Mouse (Mus musculus) forebrain, embryonic 14.5 days (tissue): ENCODE measurements around the gene Mfap2. TPM values are rescaled to one million over a fixed set of nuclear protein-coding genes. Genes with fewer than 3 reads are reported as not detected.

Source experiments
- ATAC-seq: fragments of 200-750 bp; cut with Nextera tagmentation; 2 replicates; pipeline ENCODE4 v1.8.0; 2017; ENCODE audit warnings: mild to moderate bottlenecking, moderate library complexity
- DNase-seq: peaks from one replicate; pipeline ENCODE4 v3.0.0-alpha.2; 2015; ENCODE audit warnings: low spot score
- H3K27ac ChIP-seq: fragments of 300-500 bp; sonication (generic); 2 replicates; pipeline ENCODE4 v1.5.1; 2014; ENCODE audit warnings: low read depth, mild to moderate bottlenecking, control low read depth, low read length, moderate library complexity
- H3K27me3 ChIP-seq: fragments of 300-500 bp; sonication (generic); replicated peaks from 2 replicates; pipeline ENCODE4 v1.6.1; 2014; ENCODE audit warnings: low read length, control low read depth, mixed read lengths; ENCODE audit not compliant: control insufficient read depth, insufficient read depth
- H3K36me3 ChIP-seq: fragments of 300-500 bp; sonication (generic); 2 replicates; pipeline ENCODE4 v1.6.1; 2014; ENCODE audit warnings: low read length, control low read depth; ENCODE audit not compliant: control insufficient read depth, insufficient read depth
- H3K4me1 ChIP-seq: fragments of 300-500 bp; sonication (generic); 2 replicates; pipeline ENCODE4 v1.6.1; 2014; ENCODE audit warnings: antibody characterized with exemption, low read length, control low read depth; ENCODE audit not compliant: control insufficient read depth, insufficient read depth
- H3K4me2 ChIP-seq: fragments of 300-500 bp; sonication (generic); 2 replicates; pipeline ENCODE4 v1.6.1; 2014; ENCODE audit warnings: mild to moderate bottlenecking, control low read depth, low read length
- H3K4me3 ChIP-seq: fragments of 300-500 bp; sonication (generic); 2 replicates; pipeline ENCODE4 v1.5.1; 2014; ENCODE audit warnings: low read depth, low read length, control low read depth
- H3K9ac ChIP-seq: fragments of 300-500 bp; sonication (generic); 2 replicates; pipeline ENCODE4 v1.6.1; 2014; ENCODE audit warnings: mild to moderate bottlenecking, low read length, control low read depth, moderate library complexity
- H3K9me3 ChIP-seq: fragments of 300-500 bp; sonication (generic); replicated peaks from 2 replicates; pipeline ENCODE4 v1.6.1; 2016; ENCODE audit warnings: low read length, control low read depth, mixed read lengths; ENCODE audit not compliant: control insufficient read depth
- WGBS: fragments of 180-500 bp; shearing (Covaris S2); extraction: QIAGEN DNeasy Blood & Tissue Kit; methylation state at CpG from one replicate; pipeline ENCODE4 v1.1.7; 2014; 5-methylcytosine and 5-hydroxymethylcytosine counted together
- polyA plus RNA-seq: library from polyadenylated mRNA; unstranded; fragments of >200 nt; fragmentation: Nextera tagmentation; extraction: Ambion mirVana; gene quantifications from 2 replicates; pipeline ENCODE4 v1.2.1, GENCODE M21; 2014

The Mfap2 gene
- polyA plus RNA-seq, 1 experiment from 2014 or later: 287 TPM

DNA sequence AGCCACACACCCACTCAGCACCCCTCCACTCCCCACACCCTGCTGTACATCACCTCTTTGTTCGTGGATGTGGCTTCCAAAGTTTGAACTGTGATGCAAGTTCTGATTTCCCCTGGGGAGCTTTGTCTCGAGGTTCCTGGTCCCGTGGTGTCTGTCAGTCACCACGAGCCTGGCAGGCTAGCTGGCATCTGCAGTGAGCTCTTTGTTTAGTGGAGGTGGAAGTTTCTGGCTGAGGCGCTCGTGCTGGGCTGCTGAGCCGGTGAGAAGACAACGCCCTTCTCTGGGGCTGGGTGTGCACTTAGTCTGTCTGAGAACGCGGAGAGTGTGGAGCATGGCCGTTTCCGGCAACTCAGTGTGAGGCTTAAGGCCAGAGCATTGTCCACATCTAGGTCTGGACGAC is 38.5 kb upstream of the Mfap2 start:
- 85% methylated on average over 13 of the region's 13 CpGs for WGBS
- Histone ChIP-seq H3K9me3 (no peaks in the 10 kb centered on the region), H3K4me3 (no peak overlapping the region), H3K4me2 (no peak overlapping the region), H3K4me1 (no peaks in the 10 kb centered on the region), H3K36me3 (peaks cover 91% of the 10 kb centered on the region), H3K9ac (no peak overlapping the region), H3K27me3 (no peaks in the 10 kb centered on the region), H3K27ac (no peak overlapping the region)
- ATAC-seq (no peak), DNase-seq (no peak)

DNA sequence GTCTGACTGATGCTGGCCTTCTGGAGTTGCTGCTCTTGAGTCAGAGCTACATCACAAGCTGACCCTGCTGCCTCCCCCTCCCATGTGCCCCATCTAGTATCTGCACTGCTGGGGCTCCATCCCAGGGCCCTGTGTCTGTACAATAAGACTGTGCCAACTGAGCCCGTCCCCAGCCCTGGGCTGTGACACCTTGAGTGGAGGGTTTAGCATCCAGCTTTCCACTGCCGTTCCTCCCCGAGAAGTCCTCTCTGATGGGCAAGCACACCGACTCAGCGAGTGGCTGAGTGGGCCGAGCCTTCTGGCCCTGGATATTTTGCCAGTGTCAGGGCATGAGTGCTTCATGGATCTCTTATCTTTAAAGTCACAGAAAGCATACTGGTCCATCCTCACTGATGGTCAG is 35.8 kb upstream of the Mfap2 start:
- no peak for ATAC-seq
- Histone ChIP-seq H3K9me3 (no peaks in the 10 kb centered on the region), H3K4me1 (no peaks in the 10 kb centered on the region), H3K36me3 (peaks cover 96% of the 10 kb centered on the region), H3K4me2 (no peak overlapping the region), H3K9ac (no peak overlapping the region), H3K27ac (no peak overlapping the region), H3K27me3 (no peaks in the 10 kb centered on the region), H3K4me3 (no peak overlapping the region)
- no peak for DNase-seq
- 93% methylated on average over 6 of the region's 6 CpGs for WGBS

DNA sequence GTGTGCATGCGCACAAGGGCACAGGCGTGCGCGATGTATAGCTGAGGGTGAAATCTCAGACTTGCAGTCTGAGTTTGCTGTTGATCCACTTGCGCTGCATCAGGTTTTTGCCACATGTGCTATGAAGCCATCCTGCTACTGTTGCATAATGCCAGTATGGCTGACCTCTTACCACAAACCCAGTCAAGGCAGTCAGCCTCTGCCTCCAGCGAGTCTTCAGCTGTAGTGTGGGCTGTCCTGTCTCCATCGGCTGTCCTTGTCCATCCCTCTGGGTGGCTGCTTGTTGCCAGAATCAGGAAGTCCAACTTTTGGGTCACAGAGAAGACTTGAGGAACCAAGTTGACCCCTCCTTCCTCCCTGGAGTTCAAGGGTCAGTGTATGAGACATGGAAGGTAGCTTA is 34.9 kb upstream of the Mfap2 start:
- H3K27ac ChIP-seq: no peak overlapping the region
- no peak for ATAC-seq

DNA sequence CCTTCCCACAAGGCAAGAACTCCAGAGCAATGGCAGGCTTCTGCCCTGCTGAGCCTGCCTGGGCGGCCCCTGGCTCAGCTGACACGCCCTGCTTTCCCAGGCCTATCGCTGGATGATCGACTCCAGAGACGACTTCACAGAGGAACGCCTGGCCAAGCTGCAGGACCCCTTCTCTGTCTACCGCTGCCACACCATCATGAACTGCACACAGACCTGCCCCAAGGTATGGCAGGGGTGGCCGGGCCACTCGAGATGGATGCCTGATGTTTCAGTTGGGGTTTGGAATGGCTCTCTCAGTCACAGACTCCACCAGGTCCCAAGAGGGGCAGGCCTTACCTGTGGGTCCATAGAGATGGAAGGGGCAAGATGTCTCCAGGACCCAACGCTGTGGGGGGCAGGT is 32.9 kb upstream of the Mfap2 start:
- Histone ChIP-seq H3K4me2 (no peak overlapping the region), H3K27me3 (no peaks in the 10 kb centered on the region), H3K27ac (no peak overlapping the region), H3K4me3 (no peak overlapping the region), H3K9me3 (no peaks in the 10 kb centered on the region), H3K9ac (no peak overlapping the region), H3K4me1 (no peaks in the 10 kb centered on the region), H3K36me3 (peaks cover 74% of the 10 kb centered on the region)
- DNase-seq: no peak
- ATAC-seq: no peak
- WGBS: 89% methylated on average over 10 of the region's 10 CpGs

More for the DNA sequence above, 34.9 kb upstream of the Mfap2 start:
- Histone ChIP-seq H3K36me3 (peaks cover 93% of the 10 kb centered on the region), H3K4me1 (no peaks in the 10 kb centered on the region), H3K4me2 (no peak overlapping the region), H3K9ac (no peak overlapping the region), H3K4me3 (no peak overlapping the region), H3K27me3 (no peaks in the 10 kb centered on the region), H3K9me3 (no peaks in the 10 kb centered on the region)
- WGBS: 96% methylated on average over 7 of the region's 7 CpGs
- no peak for DNase-seq

DNA sequence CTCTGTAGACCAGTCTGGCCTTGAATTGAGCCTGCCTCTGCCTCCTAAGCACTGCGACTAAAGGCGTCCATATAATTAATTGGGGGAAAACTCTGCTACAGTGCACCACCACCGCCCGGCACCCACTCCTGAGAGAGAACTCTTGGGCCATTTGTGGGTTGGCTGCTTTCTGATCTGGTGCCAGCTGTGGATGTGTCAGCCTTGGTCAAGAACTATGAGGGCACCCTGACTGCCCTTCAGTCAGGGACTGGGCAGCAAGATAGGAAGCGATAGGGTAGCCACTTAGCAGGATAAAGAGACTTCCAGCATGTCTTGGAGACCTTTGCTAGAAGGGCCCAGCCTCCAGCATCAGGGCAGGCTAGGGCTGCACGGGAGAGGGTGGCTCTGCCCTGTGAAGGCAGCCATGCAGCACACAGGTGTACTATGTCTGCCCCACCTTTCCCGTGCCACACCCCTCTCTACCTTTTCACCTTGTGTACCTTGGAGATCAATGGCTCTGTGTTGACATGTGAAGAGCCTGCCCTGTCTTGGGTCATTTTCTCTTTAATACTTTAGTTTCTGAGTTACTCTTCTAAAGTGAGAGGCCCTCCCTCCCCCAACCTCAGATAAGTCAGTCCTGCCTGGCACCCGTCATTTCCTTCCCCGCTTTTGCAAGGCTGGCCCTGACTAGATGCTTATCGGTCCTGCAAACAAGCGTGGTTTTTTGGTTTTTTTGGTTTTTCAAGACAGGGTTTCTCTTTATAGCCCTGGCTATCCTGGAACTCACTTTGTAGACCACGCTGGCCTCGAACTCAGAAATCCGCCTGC is 32.1 kb upstream of the Mfap2 start:
- no peaks in the 10 kb centered on the region for H3K27me3 ChIP-seq
- no peaks in the 10 kb centered on the region for H3K9me3 ChIP-seq
- H3K9ac ChIP-seq: no peak overlapping the region
- ATAC-seq (no peak), DNase-seq (no peak)
- whole genome bisulfite sequencing: 94% methylated on average over 14 of the region's 14 CpGs
- no peak overlapping the region for H3K27ac ChIP-seq
- no peak overlapping the region for H3K4me2 ChIP-seq
- no peak overlapping the region for H3K4me3 ChIP-seq
- peaks cover 66% of the 10 kb centered on the region for H3K36me3 ChIP-seq
- no peaks in the 10 kb centered on the region for H3K4me1 ChIP-seq

DNA sequence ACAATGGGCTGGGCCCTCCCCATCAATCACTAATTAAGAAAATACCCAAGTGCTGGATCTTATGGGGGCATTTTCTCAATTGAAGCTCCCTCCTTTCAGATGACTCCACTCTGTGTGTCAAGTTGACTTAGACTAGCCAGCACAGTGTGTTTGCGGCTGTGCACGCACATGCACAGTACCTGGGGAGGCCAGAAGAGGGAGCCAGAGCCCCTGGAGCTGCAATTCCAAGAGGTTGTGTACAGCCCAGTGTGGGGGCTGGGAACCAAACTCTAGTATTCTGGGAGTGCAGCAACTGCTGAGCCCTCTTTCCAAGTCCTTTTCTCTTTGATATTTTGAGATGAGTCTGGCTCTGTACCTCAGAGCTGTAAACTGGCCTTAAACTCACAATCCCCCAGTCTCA is 28.6 kb upstream of the Mfap2 start:
- no peak overlapping the region for H3K9ac ChIP-seq
- H3K4me3 ChIP-seq: no peak overlapping the region
- no peak overlapping the region for H3K27ac ChIP-seq
- H3K4me2 ChIP-seq: no peak overlapping the region
- H3K36me3 ChIP-seq: peaks cover 31% of the 10 kb centered on the region
- H3K27me3 ChIP-seq: no peaks in the 10 kb centered on the region
- DNase-seq (no peak), ATAC-seq (no peak)
- H3K4me1 ChIP-seq: peaks cover 5% of the 10 kb centered on the region; the same call in 1 of the 2 replicates
- 85% methylated on average over 2 of the region's 2 CpGs for WGBS
- H3K9me3 ChIP-seq: no peaks in the 10 kb centered on the region

DNA sequence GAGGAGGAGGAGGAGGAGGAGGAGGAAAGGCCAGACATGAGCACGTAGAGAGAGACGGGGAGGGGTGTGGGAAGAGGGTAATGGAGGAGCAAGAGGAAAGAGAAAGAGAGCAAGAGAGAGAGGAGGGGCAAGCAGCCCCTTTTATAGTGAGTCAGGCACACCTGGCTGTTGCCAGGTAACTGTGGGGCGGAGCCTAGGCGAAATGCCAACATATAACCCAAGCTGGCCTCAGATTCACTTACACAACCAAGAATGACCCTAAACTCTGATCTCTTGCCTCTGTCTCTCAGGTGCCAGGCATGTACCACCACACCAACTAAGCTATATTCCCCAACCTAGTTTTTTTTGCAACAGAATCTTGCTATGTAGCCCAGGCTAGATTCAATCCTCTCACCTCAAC is 27.4 kb upstream of the Mfap2 start:
- ATAC-seq (no peak), DNase-seq (no peak)
- no peak overlapping the region for H3K4me3 ChIP-seq
- 65% methylated on average over 4 of the region's 4 CpGs for WGBS
- H3K4me1 ChIP-seq: peaks cover 10% of the 10 kb centered on the region; the same call in 1 of the 2 replicates
- no peaks in the 10 kb centered on the region for H3K27me3 ChIP-seq
- H3K27ac ChIP-seq: no peak overlapping the region; the same call in 1 of the 2 replicates
- H3K9ac ChIP-seq: 0 out of 2 replicates have a peak overlapping the region, but pooled peaks have one; percentile 17
- H3K4me2 ChIP-seq: no peak overlapping the region
- H3K9me3 ChIP-seq: no peaks in the 10 kb centered on the region
- peaks cover 20% of the 10 kb centered on the region for H3K36me3 ChIP-seq

DNA sequence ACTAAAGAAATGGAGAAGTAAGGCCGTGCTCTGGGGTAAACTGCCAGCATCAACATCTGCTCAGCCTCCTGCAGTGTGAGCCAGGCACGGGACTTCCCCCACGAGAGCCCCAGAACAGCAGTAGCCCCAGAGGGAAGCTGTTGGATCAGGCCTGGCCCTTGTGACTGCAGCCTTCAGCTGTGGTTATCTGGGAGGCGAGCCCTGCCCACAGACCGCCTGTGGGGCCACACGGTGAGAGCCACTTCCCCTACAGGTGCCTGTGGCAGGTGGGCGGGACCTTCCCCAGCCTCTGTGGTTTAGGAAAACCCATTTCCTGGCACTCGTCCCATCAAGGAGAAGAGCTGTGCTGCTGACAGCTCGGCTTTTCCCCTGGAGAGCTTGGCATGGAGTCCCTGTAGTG is 26.8 kb upstream of the Mfap2 start:
- peak; percentile 41 for DNase-seq
- WGBS: 13% methylated on average over 9 of the region's 9 CpGs
- Histone ChIP-seq H3K9ac (0 out of 2 replicates have a peak overlapping the region, but pooled peaks have one; percentile 17), H3K27ac (peak overlapping the region; percentile 48; the same call in 1 of the 2 replicates), H3K27me3 (no peaks in the 10 kb centered on the region), H3K4me3 (no peak overlapping the region), H3K9me3 (no peaks in the 10 kb centered on the region), H3K4me2 (no peak overlapping the region), H3K4me1 (peaks cover 13% of the 10 kb centered on the region), H3K36me3 (peaks cover 14% of the 10 kb centered on the region)
- no peak for ATAC-seq

DNA sequence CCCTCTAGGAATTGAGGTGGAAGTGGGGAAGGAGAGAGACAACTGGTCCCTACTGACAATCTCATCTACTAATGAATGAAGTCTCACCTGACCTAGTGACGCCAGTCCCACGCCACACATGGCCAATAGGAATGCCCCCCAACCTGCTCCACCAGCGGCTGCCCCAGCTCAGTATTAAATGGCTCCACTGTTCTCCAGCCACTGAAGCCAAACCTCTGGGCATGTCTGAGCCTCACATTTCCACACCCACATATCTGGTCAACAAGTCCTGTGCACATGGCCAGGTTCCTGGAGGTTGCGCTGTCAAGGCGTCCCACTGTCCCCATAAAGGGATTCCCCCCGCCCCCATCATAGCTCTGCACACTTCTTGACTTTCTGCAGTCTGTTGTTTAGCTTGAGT is 25.7 kb upstream of the Mfap2 start:
- 92% methylated on average over 6 of the region's 6 CpGs for WGBS
- ATAC-seq: no peak

More for the DNA sequence above, 25.7 kb upstream of the Mfap2 start:
- Histone ChIP-seq H3K27me3 (no peaks in the 10 kb centered on the region), H3K9ac (no peak overlapping the region), H3K4me1 (peaks cover 16% of the 10 kb centered on the region), H3K27ac (no peak overlapping the region), H3K4me2 (no peak overlapping the region), H3K36me3 (peaks cover 4% of the 10 kb centered on the region), H3K4me3 (no peak overlapping the region), H3K9me3 (no peaks in the 10 kb centered on the region)
- DNase-seq: no peak
